Mouse (Mus musculus): Measurements from ENCODE around the gene 4930467E23Rik. TPM values are rescaled to one million over a fixed set of nuclear protein-coding genes. Genes with fewer than 3 reads are reported as not detected.
"Not testable (repeated sequence)": the region's sequence is repeated elsewhere in the genome, so short reads cannot be mapped to it uniquely, and the experiment has no call there.

Gene 4930467E23Rik
- total and polyA plus RNA-seq, 3 experiments: not detected

DNA sequence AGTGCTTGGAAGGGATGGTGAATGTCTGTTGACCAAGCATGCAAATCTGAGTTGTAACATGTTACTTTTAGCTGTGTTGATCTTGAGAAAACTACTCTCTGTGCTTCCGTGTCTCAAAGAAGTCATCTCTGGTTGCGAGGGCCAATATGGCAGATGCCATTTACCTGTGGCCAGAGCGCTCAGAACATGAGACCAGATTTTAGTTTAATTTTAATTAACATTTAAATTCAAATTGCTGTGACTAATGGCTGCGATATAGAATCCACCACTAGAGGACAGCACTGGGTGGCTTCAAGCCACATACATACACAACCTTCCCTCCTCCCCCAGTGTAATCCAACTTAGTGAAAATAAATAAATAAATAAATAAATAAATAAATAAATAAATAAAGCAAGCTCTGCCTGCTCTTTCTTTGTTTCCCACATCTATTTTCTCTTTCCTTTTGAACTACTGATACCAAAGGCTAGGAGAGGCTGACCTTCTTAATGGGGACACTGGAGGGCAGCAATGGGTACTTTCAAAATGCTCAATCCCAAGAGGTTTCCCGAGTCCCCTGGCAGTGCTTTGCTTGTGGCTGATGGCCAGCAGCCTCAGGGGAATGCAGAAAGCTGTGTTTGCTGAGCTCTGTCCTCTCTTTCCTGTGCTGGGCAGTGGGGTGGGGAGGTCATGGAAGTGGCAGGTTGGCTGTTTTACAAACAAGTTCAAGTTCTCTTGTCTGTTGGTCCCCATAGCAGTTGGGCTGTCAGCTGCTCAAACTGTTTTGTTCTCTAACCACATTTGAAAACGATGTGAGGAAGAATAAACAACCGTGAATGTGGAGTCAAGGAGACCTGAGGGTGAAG is 22.2 kb upstream of the 4930467E23Rik start:
- H3K4me1 ChIP-seq (ENCODE audit: control insufficient read depth in 1 of 2, insufficient read depth in 2 of 2); dilution Hi-C loops (cut with MboI; ENCODE audit: extremely low pct_ligation_motif_present, extremely low pct_unique_long_range_greater_than_20kb, low sequenced_read_pairs); H3K4me3 ChIP-seq (replicated peaks in 1 of 3; ENCODE audit: low read depth in 2 of 3, low read length in 2 of 3, poor library complexity in 1 of 3); H3K36me3 ChIP-seq (replicated peaks in 1 of 2; ENCODE audit: control insufficient read depth in 1 of 2, insufficient read depth in 1 of 2, low read length in 1 of 2); H3K9me3 ChIP-seq (replicated peaks; ENCODE audit: low read length); H3K79me2 ChIP-seq (replicated peaks; ENCODE audit: control insufficient read depth, extremely low read depth, insufficient read depth, poor library complexity, severe bottlenecking); H3K27ac ChIP-seq (ENCODE audit: insufficient read depth, low read depth); H3K27me3 ChIP-seq (replicated peaks); in situ Hi-C loops (cut with MboI; ENCODE audit: low pct_ligation_motif_present, low pct_unique_long_range_greater_than_20kb, low sequenced_read_pairs); H3K9ac ChIP-seq (ENCODE audit: insufficient read depth, low read depth): not testable (repeated sequence)
- DNase-seq (ENCODE audit: extremely low read depth): peak; percentile 23
- TF ChIP-seq CTCF (conservative IDR thresholded peaks at IDR 0.05 in 1 of 2, IDR thresholded peaks at IDR 0.05 in 1 of 2; ENCODE audit: low read depth in 2 of 2, low read length in 2 of 2): peak; percentile 56 to 94
- peak overlapping the region; percentile 3 for H3K4me2 ChIP-seq (ENCODE audit: insufficient read depth, low read depth, poor library complexity, severe bottlenecking)

DNA sequence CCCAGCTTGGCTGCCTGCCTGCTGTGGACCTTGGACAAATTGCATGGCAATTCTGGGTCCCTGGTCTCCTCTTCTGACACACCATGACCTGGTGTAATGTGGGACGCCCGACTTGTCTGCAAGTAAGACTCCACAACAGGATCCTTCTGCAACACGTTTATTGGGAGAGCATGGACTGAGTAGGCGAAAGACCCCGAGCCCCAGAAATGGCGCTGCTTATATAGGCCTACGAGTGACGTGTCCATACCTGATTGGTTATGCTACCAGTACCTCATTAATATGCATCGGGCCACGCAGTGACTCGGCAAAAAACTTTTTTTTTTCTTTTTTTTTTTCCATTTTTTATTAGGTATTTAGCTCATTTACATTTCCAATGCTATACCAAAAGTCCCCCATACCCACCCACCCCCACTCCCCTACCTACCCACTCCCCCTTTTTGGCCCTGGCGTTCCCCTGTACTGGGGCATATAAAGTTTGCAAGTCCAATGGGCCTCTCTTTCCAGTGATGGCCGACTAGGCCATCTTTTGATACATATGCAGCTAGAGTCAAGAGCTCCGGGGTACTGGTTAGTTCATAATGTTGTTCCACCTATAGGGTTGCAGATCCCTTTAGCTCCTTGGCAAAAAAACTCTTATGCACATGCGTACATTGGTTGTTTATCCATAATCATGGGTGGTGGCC is 21.5 kb upstream of the 4930467E23Rik start:
- H3K36me3 ChIP-seq (replicated peaks in 1 of 2; ENCODE audit: control insufficient read depth in 1 of 2, insufficient read depth in 1 of 2, low read length in 1 of 2); H3K27me3 ChIP-seq (replicated peaks); DNase-seq (ENCODE audit: extremely low read depth); in situ Hi-C loops (cut with MboI; ENCODE audit: low pct_ligation_motif_present, low pct_unique_long_range_greater_than_20kb, low sequenced_read_pairs); H3K27ac ChIP-seq (ENCODE audit: insufficient read depth, low read depth); H3K9ac ChIP-seq (ENCODE audit: insufficient read depth, low read depth); H3K79me2 ChIP-seq (replicated peaks; ENCODE audit: control insufficient read depth, extremely low read depth, insufficient read depth, poor library complexity, severe bottlenecking); H3K9me3 ChIP-seq (replicated peaks; ENCODE audit: low read length); H3K4me1 ChIP-seq (ENCODE audit: control insufficient read depth in 1 of 2, insufficient read depth in 2 of 2); H3K4me3 ChIP-seq (replicated peaks in 1 of 3; ENCODE audit: low read depth in 2 of 3, low read length in 2 of 3, poor library complexity in 1 of 3); H3K4me2 ChIP-seq (ENCODE audit: insufficient read depth, low read depth, poor library complexity, severe bottlenecking); dilution Hi-C loops (cut with MboI; ENCODE audit: extremely low pct_ligation_motif_present, extremely low pct_unique_long_range_greater_than_20kb, low sequenced_read_pairs): not testable (repeated sequence)

DNA sequence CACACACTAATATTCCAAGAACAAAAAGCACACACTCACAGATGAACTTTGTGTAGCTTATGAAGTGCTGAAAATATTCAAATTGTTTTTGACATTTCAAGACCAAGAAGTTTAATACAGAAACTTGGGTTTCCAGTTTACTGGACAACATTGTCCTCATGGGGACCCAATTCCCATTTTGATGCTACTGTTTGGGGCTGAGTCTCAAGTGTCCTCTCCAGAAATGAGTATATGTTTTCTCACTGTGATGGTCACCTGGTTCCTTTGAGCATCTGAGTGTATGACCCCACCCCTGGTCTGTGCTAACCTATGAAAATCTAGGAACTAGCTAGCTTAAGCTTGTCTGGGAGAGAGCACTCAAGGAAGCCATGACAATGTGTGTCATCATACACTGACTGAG is 20.4 kb upstream of the 4930467E23Rik start:
- in situ Hi-C loops (cut with MboI; ENCODE audit: low pct_ligation_motif_present, low pct_unique_long_range_greater_than_20kb, low sequenced_read_pairs); H3K9ac ChIP-seq (ENCODE audit: insufficient read depth, low read depth); H3K27me3 ChIP-seq (replicated peaks); H3K4me3 ChIP-seq (replicated peaks in 1 of 3; ENCODE audit: low read depth in 2 of 3, low read length in 2 of 3, poor library complexity in 1 of 3); H3K79me2 ChIP-seq (replicated peaks; ENCODE audit: control insufficient read depth, extremely low read depth, insufficient read depth, poor library complexity, severe bottlenecking); H3K4me1 ChIP-seq (ENCODE audit: control insufficient read depth in 1 of 2, insufficient read depth in 2 of 2); DNase-seq (ENCODE audit: extremely low read depth); dilution Hi-C loops (cut with MboI; ENCODE audit: extremely low pct_ligation_motif_present, extremely low pct_unique_long_range_greater_than_20kb, low sequenced_read_pairs); H3K36me3 ChIP-seq (replicated peaks in 1 of 2; ENCODE audit: control insufficient read depth in 1 of 2, insufficient read depth in 1 of 2, low read length in 1 of 2); H3K9me3 ChIP-seq (replicated peaks; ENCODE audit: low read length); H3K27ac ChIP-seq (ENCODE audit: insufficient read depth, low read depth); H3K4me2 ChIP-seq (ENCODE audit: insufficient read depth, low read depth, poor library complexity, severe bottlenecking): not testable (repeated sequence)

DNA sequence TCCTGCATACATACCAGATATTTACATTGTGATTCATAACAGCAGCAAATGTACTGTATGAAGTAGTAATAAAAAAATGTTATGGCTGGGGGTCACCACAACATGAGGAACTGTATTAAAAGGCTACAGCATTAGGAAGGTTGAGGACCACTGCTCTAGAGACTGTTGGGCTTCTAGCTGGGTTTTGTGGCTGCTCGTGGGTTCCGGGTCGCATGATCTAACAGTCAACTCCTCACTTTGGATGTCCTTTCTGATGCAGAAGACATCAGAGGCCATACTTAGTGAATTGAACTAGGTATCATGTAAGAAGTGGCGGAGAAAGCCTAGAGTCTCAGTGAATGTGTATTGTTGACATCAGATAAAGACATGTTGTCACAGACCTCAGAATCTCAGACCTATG is 19.9 kb upstream of the 4930467E23Rik start:
- H3K36me3 ChIP-seq (replicated peaks in 1 of 2; ENCODE audit: control insufficient read depth in 1 of 2, insufficient read depth in 1 of 2, low read length in 1 of 2); H3K79me2 ChIP-seq (replicated peaks; ENCODE audit: control insufficient read depth, extremely low read depth, insufficient read depth, poor library complexity, severe bottlenecking); DNase-seq (ENCODE audit: extremely low read depth); H3K9ac ChIP-seq (ENCODE audit: insufficient read depth, low read depth); H3K27ac ChIP-seq (ENCODE audit: insufficient read depth, low read depth); H3K4me3 ChIP-seq (replicated peaks in 1 of 3; ENCODE audit: low read depth in 2 of 3, low read length in 2 of 3, poor library complexity in 1 of 3); H3K4me1 ChIP-seq (ENCODE audit: control insufficient read depth in 1 of 2, insufficient read depth in 2 of 2); dilution Hi-C loops (cut with MboI; ENCODE audit: extremely low pct_ligation_motif_present, extremely low pct_unique_long_range_greater_than_20kb, low sequenced_read_pairs); H3K27me3 ChIP-seq (replicated peaks); in situ Hi-C loops (cut with MboI; ENCODE audit: low pct_ligation_motif_present, low pct_unique_long_range_greater_than_20kb, low sequenced_read_pairs); H3K4me2 ChIP-seq (ENCODE audit: insufficient read depth, low read depth, poor library complexity, severe bottlenecking); H3K9me3 ChIP-seq (replicated peaks; ENCODE audit: low read length): not testable (repeated sequence)

DNA sequence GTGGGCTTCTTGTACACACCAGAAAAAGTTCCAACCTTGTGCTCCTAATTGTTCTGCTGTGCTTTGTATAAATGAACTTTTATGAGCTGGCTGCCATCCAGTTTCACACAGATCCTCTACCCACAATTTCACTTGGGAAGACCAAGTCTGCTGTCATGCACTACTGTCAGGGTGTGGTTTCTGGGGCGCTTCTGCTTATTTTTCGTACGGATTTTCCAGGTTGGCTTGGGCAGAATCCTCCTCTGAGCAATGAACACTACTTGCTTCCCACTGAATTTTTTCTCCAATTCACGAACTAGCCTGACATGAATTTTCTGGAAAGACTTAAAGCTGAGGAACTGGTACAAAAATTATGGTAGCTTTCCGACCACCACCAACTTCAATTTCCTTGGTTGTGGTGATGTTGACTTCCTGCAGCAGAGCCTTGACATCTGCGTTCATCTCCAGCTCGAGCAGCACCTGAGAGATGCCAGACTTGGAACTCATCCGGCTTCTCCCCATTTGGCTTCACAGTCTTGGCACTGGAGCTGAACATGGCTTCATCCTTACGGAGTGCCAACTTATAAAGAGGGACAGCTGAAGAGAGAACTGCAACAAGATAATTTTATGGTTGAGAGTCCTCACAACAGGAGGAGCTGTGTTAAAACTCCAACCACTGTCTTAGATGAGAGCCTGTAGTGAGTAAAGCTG is 18.1 kb upstream of the 4930467E23Rik start:
- DNase-seq (ENCODE audit: extremely low read depth); dilution Hi-C loops (cut with MboI; ENCODE audit: extremely low pct_ligation_motif_present, extremely low pct_unique_long_range_greater_than_20kb, low sequenced_read_pairs); H3K4me1 ChIP-seq (ENCODE audit: control insufficient read depth in 1 of 2, insufficient read depth in 2 of 2); H3K4me2 ChIP-seq (ENCODE audit: insufficient read depth, low read depth, poor library complexity, severe bottlenecking); H3K27ac ChIP-seq (ENCODE audit: insufficient read depth, low read depth); H3K9me3 ChIP-seq (replicated peaks; ENCODE audit: low read length); H3K79me2 ChIP-seq (replicated peaks; ENCODE audit: control insufficient read depth, extremely low read depth, insufficient read depth, poor library complexity, severe bottlenecking); H3K36me3 ChIP-seq (replicated peaks in 1 of 2; ENCODE audit: control insufficient read depth in 1 of 2, insufficient read depth in 1 of 2, low read length in 1 of 2); H3K4me3 ChIP-seq (replicated peaks in 1 of 3; ENCODE audit: low read depth in 2 of 3, low read length in 2 of 3, poor library complexity in 1 of 3); in situ Hi-C loops (cut with MboI; ENCODE audit: low pct_ligation_motif_present, low pct_unique_long_range_greater_than_20kb, low sequenced_read_pairs); H3K27me3 ChIP-seq (replicated peaks); H3K9ac ChIP-seq (ENCODE audit: insufficient read depth, low read depth): not testable (repeated sequence)

DNA sequence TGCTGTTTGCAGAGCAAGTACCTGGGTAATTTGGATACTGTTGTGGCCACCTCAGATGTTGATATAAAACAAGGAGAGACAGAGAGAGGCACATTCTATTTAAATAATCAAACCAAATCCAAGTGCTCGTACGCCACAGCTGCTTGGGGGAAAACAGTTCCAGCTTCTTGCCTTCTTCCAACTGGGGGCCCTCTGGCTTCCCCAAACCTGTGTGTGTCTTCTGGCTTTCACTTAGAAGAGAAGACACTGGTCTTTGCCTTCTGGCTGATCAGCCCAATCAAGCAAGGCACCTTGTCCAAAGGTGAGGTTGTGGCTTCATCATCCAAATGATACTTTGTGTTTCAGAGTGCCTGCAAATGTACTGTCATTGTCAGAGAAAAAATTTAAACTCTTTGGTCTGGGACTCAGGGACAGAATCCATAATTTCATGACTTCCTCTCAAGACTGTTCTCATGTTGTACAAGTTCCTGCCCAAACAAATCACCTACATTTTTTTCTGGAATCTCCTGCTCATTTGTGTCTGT is 17.1 kb upstream of the 4930467E23Rik start:
- H3K9ac ChIP-seq (ENCODE audit: insufficient read depth, low read depth); H3K79me2 ChIP-seq (replicated peaks; ENCODE audit: control insufficient read depth, extremely low read depth, insufficient read depth, poor library complexity, severe bottlenecking); H3K27ac ChIP-seq (ENCODE audit: insufficient read depth, low read depth); DNase-seq (ENCODE audit: extremely low read depth); H3K4me2 ChIP-seq (ENCODE audit: insufficient read depth, low read depth, poor library complexity, severe bottlenecking); H3K9me3 ChIP-seq (replicated peaks; ENCODE audit: low read length); H3K4me3 ChIP-seq (replicated peaks in 1 of 3; ENCODE audit: low read depth in 2 of 3, low read length in 2 of 3, poor library complexity in 1 of 3); in situ Hi-C loops (cut with MboI; ENCODE audit: low pct_ligation_motif_present, low pct_unique_long_range_greater_than_20kb, low sequenced_read_pairs); dilution Hi-C loops (cut with MboI; ENCODE audit: extremely low pct_ligation_motif_present, extremely low pct_unique_long_range_greater_than_20kb, low sequenced_read_pairs); H3K4me1 ChIP-seq (ENCODE audit: control insufficient read depth in 1 of 2, insufficient read depth in 2 of 2); H3K27me3 ChIP-seq (replicated peaks); H3K36me3 ChIP-seq (replicated peaks in 1 of 2; ENCODE audit: control insufficient read depth in 1 of 2, insufficient read depth in 1 of 2, low read length in 1 of 2): not testable (repeated sequence)
